Mouse (Mus musculus): ENCODE data around the gene Olfr320. TPM values are rescaled to one million over a fixed set of nuclear protein-coding genes. Genes with fewer than 3 reads are reported as not detected.

Olfr320 gene
- total RNA-seq, 2 experiments from 2014 or later, result not detected

Other genes starting within 250 kb of the Olfr320 start
- not detected for gene Gm12253, start 248.5 kb upstream of the Olfr320 start, total RNA-seq (2021)
- not detected for gene Lypd9, start 228.2 kb upstream of the Olfr320 start, total RNA-seq (2021)
- not detected for gene Olfr30, start 218.8 kb upstream of the Olfr320 start, total RNA-seq (2021)
- gene Olfr332, start 188.5 kb upstream of the Olfr320 start, total RNA-seq (2021), result not detected
- not detected for gene Olfr331, start 178.5 kb upstream of the Olfr320 start, total RNA-seq (2021)
- gene Olfr330, start 146.3 kb upstream of the Olfr320 start, total RNA-seq (2021), result not detected
- gene Olfr329-ps, start 134.7 kb upstream of the Olfr320 start, total RNA-seq (2021), result not detected
- not detected for gene Olfr328, start 125.5 kb upstream of the Olfr320 start, total RNA-seq (2021)
- gene Olfr224, start 110.5 kb upstream of the Olfr320 start, total RNA-seq (2021), result under 1 TPM in 1 of 2 experiments, not detected in 1; 0.17 TPM
- not detected for gene Olfr325, start 103.4 kb upstream of the Olfr320 start, total RNA-seq (2021)
- not detected for gene Olfr324, start 86.0 kb upstream of the Olfr320 start, total RNA-seq (2021)
- 10 to 100 TPM in 1 of 2 experiments, 1 to 10 TPM in 1; 7.7 to 15.5 TPM for gene 2210407C18Rik, start 65.0 kb upstream of the Olfr320 start, total RNA-seq (2021)
- not detected for gene Olfr323, start 50.6 kb upstream of the Olfr320 start, total RNA-seq (2021)
- not detected for gene Trim58, start 40.6 kb upstream of the Olfr320 start, total RNA-seq (2021)
- gene Olfr322, start 22.3 kb upstream of the Olfr320 start, total RNA-seq (2021), result not detected
- gene Olfr319, start 18.1 kb downstream of the Olfr320 start, total RNA-seq (2021), result not detected
- gene Olfr318, start 42.9 kb downstream of the Olfr320 start, total RNA-seq (2021), result not detected
- not detected for gene Olfr317, start 58.1 kb downstream of the Olfr320 start, total RNA-seq (2021)
- gene Olfr316, start 71.6 kb downstream of the Olfr320 start, total RNA-seq (2021), result not detected
- gene Olfr315, start 92.1 kb downstream of the Olfr320 start, total RNA-seq (2021), result not detected
- gene Olfr314, start 101.9 kb downstream of the Olfr320 start, total RNA-seq (2021), result not detected
- not detected for gene Fam183b, start 120.9 kb downstream of the Olfr320 start, total RNA-seq (2021)
- not detected for gene Olfr313, start 133.9 kb downstream of the Olfr320 start, total RNA-seq (2021)
- not detected for gene Olfr312, start 148.1 kb downstream of the Olfr320 start, total RNA-seq (2021)
- not detected for gene Olfr311, start 158.2 kb downstream of the Olfr320 start, total RNA-seq (2021)
- 1 to 10 TPM; 1.5 to 2.5 TPM for gene Gm12258, start 166.1 kb downstream of the Olfr320 start, total RNA-seq (2021)
- 1 to 10 TPM; 1.6 to 2.0 TPM for gene 2810021J22Rik, start 186.1 kb downstream of the Olfr320 start, total RNA-seq (2021)
- gene Zfp39, start 223.1 kb downstream of the Olfr320 start, total RNA-seq (2021), result 1 to 10 TPM; 3.4 to 3.7 TPM
- gene Btnl10, start 236.8 kb downstream of the Olfr320 start, total RNA-seq (2021), result not detected